Mouse (Mus musculus) liver, embryonic 14.5 days (tissue): ENCODE measurements around the gene Hoxa7. TPM values are rescaled to one million over a fixed set of nuclear protein-coding genes. Genes with fewer than 3 reads are reported as not detected.

ENCODE experiments used
- ATAC-seq: fragments of 200-750 bp; cut with Nextera tagmentation; 2 replicates; pipeline ENCODE4 v1.8.0; 2017; ENCODE audit warnings: moderate number of reproducible peaks, mild to moderate bottlenecking, moderate library complexity; ENCODE audit not compliant: insufficient read depth
- DNase-seq, 3 experiments: peaks; one replicate each; pipeline ENCODE4 v3.0.0-alpha.2; 2012 to 2013; ENCODE audit warnings: low read depth in 3 of 3, low spot score in 3 of 3
- H3K27ac ChIP-seq: fragments of 300-500 bp; sonication (generic); 2 replicates; pipeline ENCODE4 v1.5.1; 2014; ENCODE audit warnings: moderate library complexity, mild to moderate bottlenecking, control low read depth, inconsistent platforms
- H3K27me3 ChIP-seq: fragments of 300-500 bp; sonication (generic); 2 replicates; pipeline ENCODE4 v1.6.1; 2014; ENCODE audit warnings: mild to moderate bottlenecking, low read length, moderate library complexity; ENCODE audit not compliant: control insufficient read depth, insufficient read depth
- H3K36me3 ChIP-seq: fragments of 300-500 bp; sonication (generic); replicated peaks from 2 replicates; pipeline ENCODE4 v1.6.1; 2014; ENCODE audit warnings: low read depth; ENCODE audit not compliant: control insufficient read depth, insufficient read depth
- H3K4me1 ChIP-seq, 2 experiments: fragments of 200-500 bp in 1 of 2; fragments of 300-500 bp in 1 of 2; sonication (generic) in 1 of 2; replicated peaks; 2 replicates each; pipeline ENCODE4 v1.6.1; 2012 to 2014; ENCODE audit warnings: antibody characterized with exemption in 1 of 2, inconsistent platforms in 1 of 2, low read length in 1 of 2; ENCODE audit not compliant: control insufficient read depth in 2 of 2, insufficient read depth in 2 of 2
- H3K4me2 ChIP-seq: fragments of 300-500 bp; sonication (generic); 2 replicates; pipeline ENCODE4 v1.6.1; 2014; ENCODE audit warnings: low read depth, mild to moderate bottlenecking, control low read depth, moderate library complexity
- H3K4me3 ChIP-seq, 2 experiments: fragments of 200-500 bp in 1 of 2; fragments of 300-500 bp in 1 of 2; sonication (generic) in 1 of 2; 2 replicates each; pipeline ENCODE4 v1.5.1; 2012 to 2014; ENCODE audit warnings: low read depth in 2 of 2, low read length in 2 of 2, mild to moderate bottlenecking in 2 of 2, control low read depth in 1 of 2, inconsistent platforms in 1 of 2, moderate library complexity in 1 of 2; ENCODE audit not compliant: insufficient read depth in 1 of 2
- H3K9ac ChIP-seq: fragments of 300-500 bp; sonication (generic); replicated peaks from 2 replicates; pipeline ENCODE4 v1.6.1; 2014; ENCODE audit warnings: mild to moderate bottlenecking, control low read depth, moderate library complexity
- H3K9me3 ChIP-seq: fragments of 300-500 bp; sonication (generic); 2 replicates; pipeline ENCODE4 v1.6.1; 2016; ENCODE audit warnings: low read length, mixed read lengths; ENCODE audit not compliant: control insufficient read depth
- CTCF ChIP-seq: IDR thresholded peaks from 2 replicates; pipeline ENCODE4 v1.5.1; 2016; ENCODE audit warnings: antibody characterized with exemption, low read depth, control low read depth
- EP300 ChIP-seq: IDR thresholded peaks from 2 replicates; pipeline ENCODE4 v1.6.1; 2016; ENCODE audit warnings: antibody characterized with exemption, low read depth
- WGBS: fragments of 180-500 bp; shearing (Covaris S2); extraction: QIAGEN DNeasy Blood & Tissue Kit; methylation state at CpG from one replicate; pipeline ENCODE4 v1.1.7; 2014; ENCODE audit not compliant: insufficient replicate concordance; 5-methylcytosine and 5-hydroxymethylcytosine counted together
- microRNA counts: library from miRNA; unstranded; fragments of <30 nt; microRNA quantifications from one replicate; lab custom pipeline; 2016
- microRNA-seq: library from miRNA; unstranded; fragments of <30 nt; microRNA quantifications from one replicate; pipeline ENCODE4, GENCODE M21; 2016
- polyA plus RNA-seq, 2 experiments: library from polyadenylated mRNA; depleted of rRNA in 1 of 2; stranded (reverse) in 1 of 2; unstranded in 1 of 2; fragments of >200 nt; fragmentation: Nextera tagmentation in 1 of 2; extraction: Ambion mirVana in 1 of 2; gene quantifications; 2 replicates each; pipeline versions ENCODE4 v1.2.1 to v1.2.3; 2012 to 2014

The Hoxa7 gene
- polyA plus RNA-seq, 2 experiments, result 0.23 to 0.26 TPM

DNA sequence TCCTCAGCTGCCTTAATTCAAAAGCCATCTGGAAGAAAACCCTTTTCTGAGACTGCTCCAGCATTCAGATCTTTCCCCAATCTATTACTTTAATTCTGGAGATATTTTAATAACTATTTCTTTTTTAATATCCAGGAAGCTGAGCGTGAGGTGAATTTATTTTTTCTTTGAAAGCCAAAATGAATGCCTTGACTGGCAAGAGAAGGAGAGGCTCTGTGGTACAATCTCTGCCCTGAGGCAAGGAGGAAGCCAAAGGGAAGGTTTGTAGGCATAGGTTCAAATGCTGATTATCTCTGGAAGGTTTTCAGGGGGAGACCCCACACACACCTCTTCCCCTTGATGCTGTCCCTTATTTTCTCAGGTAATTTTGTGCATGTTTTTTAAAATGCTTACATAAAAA, 54.5 kb downstream of the Hoxa7 start:
- no peak for TF ChIP-seq CTCF
- no peak for TF ChIP-seq EP300
- no peak for ATAC-seq
- DNase-seq, result no peak
- Histone ChIP-seq H3K9me3 (no peaks in the 10 kb centered on the region), H3K4me3 (no peak overlapping the region), H3K27ac (no peak overlapping the region), H3K4me2 (no peak overlapping the region), H3K36me3 (no peaks in the 10 kb centered on the region), H3K27me3 (peaks cover 98% of the 10 kb centered on the region), H3K4me1 (no peaks in the 10 kb centered on the region), H3K9ac (no peak overlapping the region)
- 29% methylated on average over 1 of the region's 1 CpGs for WGBS

DNA sequence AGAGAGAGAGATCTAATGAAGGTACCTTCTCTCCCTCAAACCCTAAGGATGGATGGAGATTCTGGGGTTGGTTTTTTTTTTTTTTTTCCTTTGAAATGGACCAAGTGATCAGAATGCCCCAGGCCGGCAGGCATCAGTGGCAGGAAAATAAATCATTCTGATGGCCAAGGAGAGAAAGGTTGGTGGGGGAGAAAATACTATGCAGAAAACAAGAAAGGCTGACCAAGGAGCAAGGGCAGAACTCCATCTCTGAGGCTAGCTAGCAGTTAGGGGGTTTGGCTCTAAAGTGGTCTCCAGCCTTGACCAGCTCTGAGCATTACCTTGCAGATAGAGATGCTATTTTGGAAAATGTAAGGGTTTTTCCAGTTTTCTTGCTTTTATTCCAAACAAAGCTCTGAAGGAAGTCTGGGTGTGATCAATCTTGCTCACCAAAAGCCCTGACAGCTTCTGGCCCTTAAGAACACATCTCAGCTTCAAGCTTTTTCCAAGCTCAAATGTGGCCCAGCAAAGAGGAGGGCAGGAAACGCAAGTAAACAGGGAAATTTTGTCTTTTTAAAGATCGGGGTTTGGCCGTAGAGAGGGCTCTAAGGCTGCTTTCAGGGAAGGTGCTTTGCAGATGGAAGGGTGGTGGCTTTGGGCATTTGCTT, 55.1 kb downstream of the Hoxa7 start:
- no peak for ATAC-seq
- H3K9me3 ChIP-seq, result no peaks in the 10 kb centered on the region
- no peak for TF ChIP-seq CTCF
- TF ChIP-seq EP300, result no peak
- 13% methylated on average over 4 of the region's 4 CpGs for WGBS
- no peak overlapping the region for H3K4me3 ChIP-seq
- H3K4me1 ChIP-seq, result no peaks in the 10 kb centered on the region
- no peak for DNase-seq
- no peaks in the 10 kb centered on the region for H3K36me3 ChIP-seq
- H3K27me3 ChIP-seq, result peaks cover 98% of the 10 kb centered on the region
- no peak overlapping the region for H3K9ac ChIP-seq
- no peak overlapping the region for H3K27ac ChIP-seq
- H3K4me2 ChIP-seq, result no peak overlapping the region

DNA sequence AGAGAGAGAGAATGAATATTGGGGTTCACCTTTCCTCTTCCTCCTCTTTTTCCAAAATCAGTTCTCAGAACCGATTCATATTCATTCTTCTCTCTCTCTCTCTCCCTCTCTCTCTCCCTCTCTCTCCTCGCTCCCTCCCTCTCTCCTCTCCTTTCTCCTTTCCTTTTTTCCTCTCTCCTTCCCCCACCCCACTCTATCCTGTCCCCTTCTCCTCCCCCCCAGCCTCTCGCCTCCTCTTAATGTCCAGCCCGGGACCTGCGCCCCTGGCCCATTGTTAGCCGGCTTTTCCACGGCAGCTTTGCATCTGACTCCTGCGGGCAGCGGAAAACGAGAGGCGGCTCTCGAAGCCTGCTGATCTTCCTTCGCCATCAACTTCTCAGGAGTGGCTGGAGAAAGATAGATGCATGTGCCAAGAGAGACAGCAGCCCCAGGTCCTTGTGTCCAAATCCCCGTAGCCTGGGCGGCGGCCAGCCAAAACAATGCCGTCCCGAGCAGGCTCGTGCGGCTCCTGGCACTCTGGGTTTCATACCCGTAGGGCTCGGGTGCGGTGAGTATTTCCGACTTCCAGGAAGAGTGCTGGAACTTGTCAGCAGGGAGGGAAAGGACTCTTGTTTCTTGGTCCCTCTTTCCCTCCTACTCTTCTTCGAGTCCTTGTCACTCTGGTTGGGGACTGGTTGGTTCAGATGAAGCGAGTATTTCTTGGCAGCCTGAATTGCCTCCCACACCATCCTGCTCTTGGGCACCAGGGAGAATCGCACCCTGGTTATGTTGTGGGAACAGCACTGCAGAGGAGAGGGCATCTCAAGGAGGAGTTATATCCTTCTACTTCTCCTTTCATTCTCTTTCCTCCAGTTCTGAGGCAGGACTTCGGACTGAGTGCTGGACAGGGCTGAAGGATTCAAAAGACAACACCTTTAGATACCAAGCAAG, 55.9 kb downstream of the Hoxa7 start:
- ATAC-seq, result no peak
- DNase-seq, result no peak
- Histone ChIP-seq H3K27me3 (peaks cover 97% of the 10 kb centered on the region), H3K4me2 (0 out of 2 replicates have a peak overlapping the region, but pooled peaks have one; percentile 24), H3K36me3 (no peaks in the 10 kb centered on the region), H3K9ac (no peak overlapping the region), H3K9me3 (no peaks in the 10 kb centered on the region), H3K4me1 (no peaks in the 10 kb centered on the region), H3K4me3 (no peak overlapping the region), H3K27ac (no peak overlapping the region)
- no peak for TF ChIP-seq EP300
- TF ChIP-seq CTCF, result no peak
- WGBS, result 4% methylated on average over 28 of the region's 28 CpGs

DNA sequence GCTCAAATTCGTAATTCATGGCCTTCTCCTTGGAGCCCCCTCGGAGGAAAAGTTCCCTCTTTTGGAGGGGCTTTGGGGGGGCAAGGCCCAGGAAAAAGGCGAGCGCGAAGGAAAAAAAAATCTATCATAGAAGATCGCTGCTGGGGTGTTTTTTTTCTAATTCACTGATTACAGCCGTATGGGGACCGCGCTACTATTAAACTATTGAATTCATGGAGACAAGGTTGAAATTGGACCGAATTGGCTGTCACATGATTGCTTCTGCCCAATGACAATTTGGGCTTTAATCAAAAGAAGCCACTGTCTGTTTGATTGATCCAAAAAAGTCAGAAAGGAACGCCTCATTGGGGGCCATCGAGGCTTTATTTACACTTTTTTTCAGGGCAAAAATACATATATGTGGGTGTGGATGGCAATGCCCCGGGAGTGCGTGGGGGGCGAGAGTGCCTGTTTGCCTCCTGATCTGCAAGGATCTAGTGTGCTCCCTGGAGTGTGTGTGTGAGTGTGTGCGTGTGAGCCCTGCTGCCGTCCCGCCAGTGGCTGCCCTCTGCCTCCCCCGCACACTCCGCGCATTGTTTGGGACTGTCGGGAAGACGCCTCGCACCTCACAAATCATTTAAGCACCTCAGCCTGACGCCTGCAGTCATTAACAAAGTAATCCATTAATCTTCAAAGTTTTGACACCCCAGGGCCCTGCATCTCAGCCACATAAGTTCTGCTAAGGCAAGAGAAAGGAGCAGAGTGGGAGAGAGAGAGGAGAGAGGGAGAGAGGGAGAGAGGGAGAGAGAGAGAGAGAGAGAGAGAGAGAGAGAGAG, 56.8 kb downstream of the Hoxa7 start, which contains the start of gene Hoxa2:
TSS of gene Hoxa2 (minus strand) at position 206 of the 815 bp plus-strand sequence.
- Histone ChIP-seq H3K27me3 (peaks cover 97% of the 10 kb centered on the region), H3K4me3 (peak within 1 kb of the TSS; percentile 0 to 21; a peak in 2 of 4 replicates), H3K36me3 (no peaks in the 10 kb centered on the region), H3K9me3 (no peaks in the 10 kb centered on the region), H3K4me1 (no peaks in the 10 kb centered on the region; a peak in 1 of 4 replicates), H3K4me2 (peak within 1 kb of the TSS; percentile 33), H3K9ac (no peak within 1 kb of the TSS), H3K27ac (no peak within 1 kb of the TSS)
- 1% methylated on average over 25 of the region's 25 CpGs for WGBS
- ATAC-seq, result no peak
- no peak for TF ChIP-seq CTCF
- TF ChIP-seq EP300, result no peak
- DNase-seq, result no peak

MicroRNA genes within 50 kb of the gene (microRNA counts, 519-probe panel; counts per million panel counts)
- microRNA mmu-miR-196b (lab: Ali Mortazavi, UCI), result 69.9 counts per million

Small RNA genes lying within 50 kb of the gene (microRNA-seq; reads per million reads assigned to microRNA genes)
- gene Mir196b, result 523 reads per million, percentile 66 among the genes with 10 or more reads in this experiment

Other genes with a start within 250 kb of the Hoxa7 start
- 5.4 and 10.1 TPM in 2 replicates for gene Skap2, start 209.3 kb downstream of the Hoxa7 start, polyA plus RNA-seq (2012; rRNA removed)
- gene Skap2, start 209.3 kb downstream of the Hoxa7 start, polyA plus RNA-seq (2014; fragmentation: Nextera tagmentation; extraction: Ambion mirVana), result 18.4 and 19.4 TPM in 2 replicates
- 0.21 and 0.33 TPM in 2 replicates for gene Hoxa1, start 63.5 kb downstream of the Hoxa7 start, polyA plus RNA-seq (2012; rRNA removed)
- 0.40 and 0.47 TPM in 2 replicates for gene Hoxa1, start 63.5 kb downstream of the Hoxa7 start, polyA plus RNA-seq (2014; fragmentation: Nextera tagmentation; extraction: Ambion mirVana)
- gene Hoxa2, start 57.0 kb downstream of the Hoxa7 start, polyA plus RNA-seq (2012; rRNA removed), result 0.26 and 0.30 TPM in 2 replicates
- 0.14 and 0.33 TPM in 2 replicates for gene Hoxa2, start 57.0 kb downstream of the Hoxa7 start, polyA plus RNA-seq (2014; fragmentation: Nextera tagmentation; extraction: Ambion mirVana)
- gene 5730596B20Rik, start 44.4 kb downstream of the Hoxa7 start, polyA plus RNA-seq (2012; rRNA removed), result 0.03 and 0.04 TPM in 2 replicates
- gene 5730596B20Rik, start 44.4 kb downstream of the Hoxa7 start, polyA plus RNA-seq (2014; fragmentation: Nextera tagmentation; extraction: Ambion mirVana), result 0.03 TPM in 1 of 2 replicates, not detected in the other
- gene Hoxa4, start 30.1 kb downstream of the Hoxa7 start, polyA plus RNA-seq (2012; rRNA removed), result 0.25 and 0.26 TPM in 2 replicates
- gene Hoxa4, start 30.1 kb downstream of the Hoxa7 start, polyA plus RNA-seq (2014; fragmentation: Nextera tagmentation; extraction: Ambion mirVana), result 0.09 and 0.14 TPM in 2 replicates
- 0.52 and 0.97 TPM in 2 replicates for gene Hoxa5, start 17.3 kb downstream of the Hoxa7 start, polyA plus RNA-seq (2012; rRNA removed)
- gene Hoxa5, start 17.3 kb downstream of the Hoxa7 start, polyA plus RNA-seq (2014; fragmentation: Nextera tagmentation; extraction: Ambion mirVana), result 0.16 and 0.43 TPM in 2 replicates
- not detected in 2 replicates for gene Hoxa6, start 13.1 kb downstream of the Hoxa7 start, polyA plus RNA-seq (2012; rRNA removed)
- gene Hoxa6, start 13.1 kb downstream of the Hoxa7 start, polyA plus RNA-seq (2014; fragmentation: Nextera tagmentation; extraction: Ambion mirVana), result not detected in 2 replicates
- gene Hoxa3, start 8.5 kb downstream of the Hoxa7 start, polyA plus RNA-seq (2012; rRNA removed), result 0.37 and 0.43 TPM in 2 replicates
- gene Hoxa3, start 8.5 kb downstream of the Hoxa7 start, polyA plus RNA-seq (2014; fragmentation: Nextera tagmentation; extraction: Ambion mirVana), result 0.13 and 0.38 TPM in 2 replicates
- not detected in 2 replicates for gene Gm28308, start 8.5 kb downstream of the Hoxa7 start, polyA plus RNA-seq (2012; rRNA removed)
- not detected in 2 replicates for gene Gm28308, start 8.5 kb downstream of the Hoxa7 start, polyA plus RNA-seq (2014; fragmentation: Nextera tagmentation; extraction: Ambion mirVana)
- gene Hoxa9, start 9.2 kb upstream of the Hoxa7 start, polyA plus RNA-seq (2012; rRNA removed), result 0.58 and 0.76 TPM in 2 replicates
- gene Hoxa9, start 9.2 kb upstream of the Hoxa7 start, polyA plus RNA-seq (2014; fragmentation: Nextera tagmentation; extraction: Ambion mirVana), result 0.28 and 0.43 TPM in 2 replicates
- gene Hoxa10, start 19.0 kb upstream of the Hoxa7 start, polyA plus RNA-seq (2012; rRNA removed), result 0.04 and 0.19 TPM in 2 replicates
- 0.14 TPM in 1 of 2 replicates, not detected in the other for gene Hoxa10, start 19.0 kb upstream of the Hoxa7 start, polyA plus RNA-seq (2014; fragmentation: Nextera tagmentation; extraction: Ambion mirVana)
- 0.03 TPM in 1 of 2 replicates, not detected in the other for gene Hoxa11, start 24.0 kb upstream of the Hoxa7 start, polyA plus RNA-seq (2012; rRNA removed)
- not detected in 2 replicates for gene Hoxa11, start 24.0 kb upstream of the Hoxa7 start, polyA plus RNA-seq (2014; fragmentation: Nextera tagmentation; extraction: Ambion mirVana)
- gene Hoxa13, start 39.0 kb upstream of the Hoxa7 start, polyA plus RNA-seq (2012; rRNA removed), result 0.02 and 0.09 TPM in 2 replicates
- gene Hoxa13, start 39.0 kb upstream of the Hoxa7 start, polyA plus RNA-seq (2014; fragmentation: Nextera tagmentation; extraction: Ambion mirVana), result not detected in 2 replicates
- 0.03 TPM in 1 of 2 replicates, not detected in the other for gene Evx1, start 91.6 kb upstream of the Hoxa7 start, polyA plus RNA-seq (2012; rRNA removed)
- gene Evx1, start 91.6 kb upstream of the Hoxa7 start, polyA plus RNA-seq (2014; fragmentation: Nextera tagmentation; extraction: Ambion mirVana), result not detected in 2 replicates